Mouse (Mus musculus): ENCODE results near the gene Bcan.
A peak's percentile ranks its signal among the peaks of the same experiment; 100 is the strongest.

The Bcan gene

DNA sequence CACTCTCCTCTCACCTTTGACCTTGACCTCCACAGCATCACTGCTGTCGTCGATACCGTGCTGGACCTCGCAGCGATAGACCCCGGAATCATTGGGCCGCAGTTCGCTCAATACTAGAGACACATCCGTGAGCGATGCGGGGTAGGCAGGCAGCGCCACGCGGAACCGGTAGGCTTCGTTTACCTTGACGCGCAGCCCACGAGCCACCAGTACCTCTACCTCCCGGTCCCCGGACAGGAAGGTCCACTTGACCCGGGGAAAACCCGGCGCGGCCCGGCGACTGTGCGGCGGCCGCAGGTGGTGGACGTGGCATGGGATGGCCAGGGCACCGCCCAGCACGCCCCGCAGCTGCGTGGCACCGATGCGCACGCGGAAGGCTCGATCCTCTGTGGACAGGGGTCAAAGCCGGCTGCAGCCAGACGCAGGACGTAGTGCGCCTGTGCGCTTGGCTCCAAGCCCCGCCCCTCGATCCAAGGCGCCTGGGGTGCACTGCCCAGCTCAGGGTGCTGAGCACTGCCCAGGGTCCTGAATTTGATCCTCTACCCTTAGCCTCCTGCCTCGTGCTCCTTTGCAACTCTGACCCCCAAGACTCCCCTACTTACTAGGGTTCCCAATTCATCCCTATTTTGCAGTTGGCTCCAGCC, 2.9 kb downstream of the Bcan start:
- no peak for DNase-seq (ENCODE audit: low spot score in 2 of 2)

DNA sequence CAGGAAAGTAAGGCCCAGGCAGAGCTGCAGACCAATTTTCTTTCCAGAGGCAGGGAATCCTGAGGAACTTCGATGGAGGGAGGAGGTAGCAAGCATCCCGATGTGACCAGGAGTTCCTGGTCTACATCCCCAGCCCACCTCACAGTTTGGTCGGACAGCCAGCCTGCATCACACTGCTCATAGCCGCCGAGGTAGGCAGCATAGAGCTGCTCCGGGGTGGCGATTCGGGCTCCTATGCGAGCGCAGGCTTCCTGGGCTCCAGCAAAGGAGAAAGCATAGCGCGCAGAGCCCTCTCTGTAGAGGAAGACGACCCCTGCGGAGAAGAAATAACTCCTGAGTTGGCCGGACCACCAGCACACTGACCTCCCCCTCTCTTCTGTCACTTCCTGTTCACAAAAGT, 3.6 kb downstream of the Bcan start:
- no peak for DNase-seq (ENCODE audit: low spot score in 2 of 2)

DNA sequence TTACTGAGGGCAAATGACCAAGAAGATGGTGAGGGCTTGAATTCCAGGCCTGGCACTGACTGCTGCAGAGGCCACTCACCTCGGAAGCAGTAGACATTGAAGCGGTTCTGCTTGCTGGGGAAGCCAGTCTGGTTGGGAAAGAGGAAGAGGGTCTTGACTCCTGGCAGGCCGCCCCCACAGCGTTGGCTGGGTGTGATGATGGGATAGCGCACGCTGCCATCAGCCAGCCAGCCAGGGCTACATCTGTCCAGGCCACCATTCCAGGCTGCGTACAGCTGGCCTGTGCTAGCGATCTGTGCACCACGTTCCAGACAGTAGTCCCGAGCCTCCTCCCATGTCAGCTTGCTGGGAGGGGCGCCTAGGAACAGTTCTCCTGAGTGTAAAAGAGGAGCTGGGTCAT, 4.7 kb downstream of the Bcan start:
- no peak for DNase-seq (ENCODE audit: low spot score in 2 of 2)

DNA sequence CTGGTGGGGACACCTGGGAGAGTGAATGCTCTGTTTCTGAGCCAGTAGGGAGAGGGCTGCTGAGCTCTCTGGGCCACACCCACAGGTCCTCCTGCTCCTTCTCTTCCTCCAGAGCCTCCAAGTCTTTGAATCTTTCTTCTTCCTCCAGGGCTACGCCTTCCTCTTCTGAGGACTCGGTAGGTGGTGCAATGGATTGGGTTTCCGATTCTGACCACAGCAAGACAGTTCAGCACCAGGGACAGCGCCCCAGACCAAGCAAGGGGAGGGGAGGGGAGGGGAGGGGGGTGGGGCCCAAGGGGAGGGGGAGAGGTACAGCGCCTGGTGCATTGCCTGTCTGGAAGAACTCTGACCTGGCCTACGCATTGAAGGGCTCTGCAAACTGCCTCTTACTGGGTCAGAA, 6.6 kb downstream of the Bcan start:
- DNase-seq (ENCODE audit: low spot score in 2 of 2): no peak

DNA sequence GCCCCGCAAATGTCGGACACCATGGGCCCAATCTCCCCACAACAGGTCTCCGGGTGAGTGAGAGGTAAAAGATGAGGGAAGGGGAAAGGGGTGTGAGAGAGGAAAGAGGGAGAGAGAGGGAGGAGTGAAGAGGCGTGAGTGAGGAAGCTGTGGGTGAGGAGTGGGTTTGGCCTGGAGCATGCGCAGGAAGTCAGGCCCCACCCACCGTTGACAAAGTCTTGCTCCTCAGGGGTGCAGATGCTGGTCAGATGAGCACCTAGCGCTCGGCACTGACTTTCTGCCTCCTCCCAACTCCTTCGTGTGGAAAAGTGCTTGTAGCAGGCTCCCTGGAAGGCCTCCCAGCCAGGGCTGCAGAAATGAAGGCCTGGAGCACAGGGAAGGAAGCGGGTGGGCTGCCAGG, 10.1 kb downstream of the Bcan start:
- DNase-seq (ENCODE audit: low spot score in 2 of 2): no peak

DNA sequence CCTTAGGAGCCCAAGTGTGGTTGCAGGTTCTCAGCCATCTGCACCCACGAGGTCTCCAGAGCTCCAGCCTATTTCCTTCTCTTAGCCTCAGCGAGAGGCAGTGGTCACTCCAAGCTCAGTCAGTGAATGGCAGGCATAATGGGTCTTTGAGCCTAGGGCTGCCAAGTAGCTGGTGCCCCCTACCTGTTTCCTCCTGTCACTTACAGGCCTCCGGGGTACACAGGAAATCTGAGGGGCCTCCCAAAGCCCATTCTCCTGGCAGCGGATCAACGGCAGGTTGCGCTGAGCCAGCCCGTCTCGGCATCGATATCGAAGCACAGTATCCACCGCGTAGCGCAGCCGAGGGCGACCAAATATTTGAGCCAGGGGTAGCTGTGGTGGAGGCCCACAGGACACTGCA, 12.0 kb downstream of the Bcan start:
- DNase-seq (ENCODE audit: low spot score in 2 of 2): no peak

DNA sequence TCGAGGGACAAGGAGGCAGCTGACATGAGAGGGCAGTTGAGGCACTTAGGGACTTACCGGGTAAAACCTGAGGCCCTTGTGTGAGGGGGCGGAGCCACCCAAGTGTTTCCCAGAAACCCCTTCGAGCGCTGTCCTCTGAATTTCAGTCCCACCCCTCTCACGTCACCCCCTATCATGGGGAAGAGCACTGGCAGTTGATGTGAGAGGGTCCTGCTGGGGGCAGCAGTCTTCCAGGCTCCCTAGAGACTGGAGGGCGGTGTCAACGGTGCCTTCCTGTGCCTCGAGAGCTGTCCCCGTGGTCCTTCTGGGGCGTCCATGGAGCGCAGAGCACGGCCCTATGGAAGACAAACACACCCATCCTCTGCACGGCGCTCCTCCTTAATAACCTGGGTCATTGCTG, 12.4 kb downstream of the Bcan start:
- no peak for DNase-seq (ENCODE audit: low spot score in 2 of 2)

DNA sequence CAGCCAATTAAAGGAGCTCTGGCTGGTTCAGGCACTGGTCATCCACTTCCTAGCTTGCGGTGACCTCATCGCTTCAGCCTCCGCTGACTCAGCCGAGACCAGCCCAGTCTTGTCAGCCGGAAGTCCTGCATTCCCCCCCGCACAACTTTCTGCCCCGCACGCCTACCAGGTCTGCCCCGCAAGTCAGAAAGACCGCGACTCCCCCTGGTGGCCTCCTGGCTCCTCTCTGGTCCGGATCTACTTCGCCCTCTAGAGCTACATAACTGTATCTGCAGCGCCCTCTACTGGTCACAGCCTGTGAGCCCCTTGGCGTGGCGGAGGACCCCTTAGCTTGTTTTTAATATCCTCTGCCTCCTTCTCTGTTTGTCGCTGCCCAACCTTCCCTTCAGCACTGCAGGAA, 13.2 kb downstream of the Bcan start:
- peak; percentile 89 to 93 for DNase-seq (ENCODE audit: low spot score in 2 of 2)

DNA sequence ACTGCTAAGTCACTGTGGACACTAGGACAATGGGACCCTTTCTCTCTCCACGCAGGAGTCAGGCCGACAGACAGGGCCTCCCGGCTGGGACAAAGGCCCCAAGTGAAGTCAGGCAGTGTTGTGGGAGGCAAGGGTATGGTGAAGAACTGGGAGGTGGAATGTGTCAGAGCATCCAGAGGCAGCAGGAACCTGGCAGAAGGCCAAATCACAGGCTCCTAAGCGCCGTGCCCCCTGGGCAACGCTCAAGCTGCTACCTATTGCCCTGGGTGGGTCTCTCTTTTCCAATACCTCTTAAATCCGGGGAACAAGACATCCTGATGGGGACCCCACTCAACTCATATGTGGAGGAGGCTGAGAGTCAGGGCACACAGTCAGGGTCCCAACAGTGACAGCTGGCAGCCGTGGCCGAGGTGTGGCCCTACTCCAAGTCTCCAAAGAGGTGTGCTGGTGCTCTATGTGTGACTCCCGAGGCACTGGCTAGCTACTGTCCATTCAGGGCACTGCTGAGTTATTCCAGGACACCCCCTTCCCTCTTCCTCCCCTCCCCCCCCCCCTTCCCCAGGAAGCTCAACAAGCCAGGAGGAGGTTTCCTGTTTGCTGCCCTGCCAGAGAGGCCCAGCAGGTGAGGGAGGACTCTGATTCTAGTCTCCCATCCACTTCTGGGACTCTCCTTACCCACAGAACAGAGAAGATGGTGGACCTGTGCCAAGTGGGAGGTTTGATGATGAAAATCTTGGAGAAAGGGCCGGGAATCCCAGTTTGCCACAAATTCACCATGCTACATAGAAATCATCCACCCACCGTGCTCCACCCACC, 14.3 kb downstream of the Bcan start:
- DNase-seq (ENCODE audit: low spot score in 2 of 2): no peak

DNA sequence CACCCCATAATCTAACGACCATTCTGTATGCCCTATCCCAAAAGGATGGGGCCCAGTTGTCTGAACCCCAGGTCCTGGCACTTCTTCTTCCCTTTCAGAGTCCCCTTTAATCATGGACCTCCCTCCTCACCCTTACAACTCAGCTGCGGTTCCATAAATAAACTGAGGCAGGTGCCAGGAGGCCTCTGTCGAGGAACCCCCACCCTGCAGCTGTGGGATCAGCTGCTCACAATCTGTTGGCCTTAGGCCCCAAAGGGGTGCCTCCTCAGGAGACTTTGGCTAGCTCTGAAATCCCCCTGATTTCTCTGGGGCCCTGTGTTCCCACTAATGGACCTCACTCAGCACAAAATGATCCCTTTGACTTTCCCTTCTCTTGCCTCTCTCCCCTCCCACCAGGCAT, 15.9 kb downstream of the Bcan start:
- DNase-seq (ENCODE audit: low spot score in 2 of 2): no peak

DNA sequence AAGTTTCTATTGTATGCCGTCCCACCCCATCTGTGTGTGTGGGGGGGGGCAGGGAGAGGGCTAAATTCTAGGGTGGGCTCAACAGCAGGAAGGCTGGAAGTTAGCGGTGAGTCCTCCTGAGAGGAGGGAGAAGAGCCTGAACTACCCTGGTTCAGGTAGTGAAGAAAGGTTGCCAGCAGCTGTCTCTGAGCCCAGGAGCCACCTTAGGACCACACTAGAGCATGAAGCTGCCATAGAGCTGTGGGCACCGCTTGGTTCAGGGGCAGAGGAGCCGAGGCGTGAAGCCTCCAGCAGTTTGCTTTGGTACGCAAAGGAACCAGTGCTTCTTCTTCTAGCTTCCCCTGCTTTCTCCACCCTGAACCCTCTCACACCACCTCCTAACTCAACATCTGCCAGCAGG, 16.4 kb downstream of the Bcan start:
- DNase-seq (ENCODE audit: low spot score in 2 of 2): no peak

DNA sequence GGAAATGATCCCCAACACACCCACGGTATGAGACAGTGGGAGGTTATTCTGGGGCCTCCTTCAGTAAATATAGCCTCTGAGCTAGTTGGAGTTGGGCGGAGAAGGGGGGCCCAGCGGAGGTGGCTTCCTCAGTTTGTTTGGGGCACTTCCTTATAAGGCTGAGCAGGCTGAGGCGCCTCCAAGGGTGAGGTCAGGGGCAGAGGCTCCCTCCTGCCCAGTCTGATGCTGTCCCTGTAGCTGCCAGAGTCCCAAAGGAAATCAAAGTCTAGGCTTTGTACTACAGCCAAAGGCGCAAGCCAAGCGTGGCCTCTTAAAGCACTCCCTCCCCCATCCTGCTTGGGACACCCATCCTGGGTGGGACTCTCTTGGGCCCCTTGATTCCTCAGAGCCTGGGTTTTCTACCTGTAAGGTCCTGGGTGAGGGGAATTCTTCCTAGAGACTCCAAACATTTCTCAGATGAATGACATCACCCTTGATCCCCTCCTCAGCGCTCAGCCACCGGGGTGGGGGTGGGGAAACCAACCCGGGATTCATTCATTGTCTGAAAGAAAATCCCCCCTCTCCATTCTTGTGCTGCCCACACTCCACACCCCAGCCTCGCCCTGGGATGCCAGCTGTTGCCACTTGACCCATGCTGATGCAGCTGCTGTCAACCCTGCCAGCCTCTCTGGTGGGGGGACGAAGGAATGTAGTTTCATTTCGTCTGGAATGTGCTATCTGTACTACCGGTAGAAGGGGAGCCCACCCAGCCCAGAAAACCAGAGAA, 17.0 kb downstream of the Bcan start:
- DNase-seq (ENCODE audit: low spot score in 2 of 2): no peak

DNA sequence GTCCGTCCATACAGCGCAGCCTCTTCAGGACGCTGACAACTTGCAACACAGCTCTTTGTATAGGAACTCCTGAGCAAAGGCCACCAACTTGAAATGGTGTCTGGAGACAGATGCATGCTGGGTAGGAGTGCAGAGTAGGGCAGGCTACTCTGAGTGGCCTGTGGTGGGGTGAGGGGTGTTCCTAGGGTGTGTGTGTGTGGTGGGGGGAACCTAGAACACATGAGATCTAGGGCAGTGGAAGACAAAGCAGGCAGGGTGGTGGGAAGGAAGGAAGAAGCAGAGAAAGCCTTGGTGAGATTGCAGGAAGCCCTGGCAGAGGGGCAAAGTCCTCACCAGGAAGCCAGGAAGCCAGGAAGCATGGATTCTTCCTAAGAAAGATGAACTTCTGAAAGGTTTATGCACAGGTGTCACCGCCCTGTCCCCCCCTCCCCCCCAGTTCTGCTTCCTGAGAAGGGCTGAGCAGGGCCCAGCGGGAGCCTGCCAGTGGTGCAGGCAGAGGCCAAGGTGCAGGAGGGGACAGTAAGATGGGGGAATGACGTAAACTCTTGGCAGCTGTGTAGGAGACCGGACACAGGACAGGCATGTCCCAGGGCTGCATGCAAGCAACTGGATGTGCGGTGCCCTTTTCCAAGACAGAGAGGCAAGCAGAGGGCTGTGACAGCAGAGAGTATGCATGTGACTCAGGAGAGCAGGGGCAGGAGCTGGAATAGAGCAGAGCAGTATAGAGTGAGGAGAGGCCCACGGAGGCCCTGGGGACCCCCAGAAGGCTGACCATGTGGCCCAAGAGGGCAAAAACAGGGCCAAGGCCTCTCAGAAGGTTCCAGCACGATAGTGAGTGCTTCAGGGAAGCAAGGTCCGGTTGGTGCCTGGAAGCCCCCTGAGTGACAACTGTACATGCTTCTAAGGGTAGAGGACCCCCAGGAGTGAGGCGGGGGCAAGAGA, 17.9 kb downstream of the Bcan start:
- DNase-seq (ENCODE audit: low spot score in 2 of 2): no peak

DNA sequence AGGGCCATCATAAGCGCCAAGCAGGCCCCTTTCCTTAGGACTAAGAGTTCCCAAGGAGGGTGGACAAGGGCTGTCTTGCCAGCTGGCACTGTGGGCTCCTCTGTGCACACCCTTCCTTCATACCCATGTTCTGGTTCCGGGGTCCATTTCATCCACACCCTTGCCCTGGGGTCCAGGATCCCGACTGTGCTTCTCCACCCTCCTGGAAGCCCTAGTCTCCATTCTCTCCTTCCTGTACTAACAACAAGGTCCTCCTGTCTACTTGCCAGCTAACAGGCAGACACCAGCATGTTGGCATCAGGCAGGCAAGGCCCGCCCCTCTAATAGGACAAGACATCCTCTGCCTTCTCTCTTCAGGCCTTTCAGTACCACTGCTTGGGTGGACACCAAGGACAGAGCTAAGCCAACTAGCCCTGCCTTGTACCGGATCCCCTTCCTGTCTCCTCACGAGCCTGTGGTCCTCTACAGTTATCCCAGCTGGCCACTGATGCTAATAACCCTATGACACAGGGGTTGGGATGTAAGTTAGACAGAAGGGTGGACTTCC, 18.7 kb downstream of the Bcan start:
- DNase-seq (ENCODE audit: low spot score in 2 of 2): no peak

DNA sequence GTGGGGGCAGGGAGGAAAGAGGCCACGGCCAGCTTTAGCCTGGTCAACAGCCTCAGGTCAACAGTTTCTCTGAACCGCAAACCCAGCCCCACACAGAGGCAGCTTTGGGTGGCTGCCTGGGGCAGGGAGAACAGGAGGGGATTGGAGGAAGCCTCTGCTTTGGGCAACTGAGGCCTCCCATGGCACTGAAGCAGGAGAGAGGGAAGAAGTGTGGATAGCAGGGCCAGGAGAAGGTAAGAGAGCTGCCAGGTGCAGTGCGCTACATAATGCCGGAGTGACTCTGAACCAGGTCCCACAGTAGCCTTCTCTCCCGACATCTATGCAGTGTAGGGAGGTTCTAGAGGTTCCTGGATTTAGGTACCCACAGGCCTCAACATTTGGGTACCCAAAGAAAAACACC, 19.3 kb downstream of the Bcan start:
- no peak for DNase-seq (ENCODE audit: low spot score in 2 of 2)

DNA sequence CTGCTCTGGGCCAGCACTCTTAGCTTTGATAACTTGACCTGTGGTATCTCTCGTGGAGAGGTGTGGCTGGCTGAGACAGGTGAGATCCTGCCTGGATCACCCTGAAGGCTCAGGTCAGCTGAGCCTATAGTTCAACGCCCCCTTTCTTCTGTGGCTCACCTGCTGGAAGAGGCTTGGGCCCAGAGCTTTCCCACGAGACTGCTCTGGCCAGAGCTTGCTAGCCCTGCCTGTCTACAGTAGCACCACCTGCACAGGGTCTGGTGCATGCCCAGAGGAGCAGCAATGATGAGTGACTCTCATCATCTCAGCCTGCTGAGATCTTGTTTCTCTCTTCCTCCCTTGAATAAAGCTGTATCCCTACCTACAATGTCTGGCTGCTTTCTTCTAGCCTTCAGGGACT, 19.9 kb downstream of the Bcan start:
- no peak for DNase-seq (ENCODE audit: low spot score in 2 of 2)

DNA sequence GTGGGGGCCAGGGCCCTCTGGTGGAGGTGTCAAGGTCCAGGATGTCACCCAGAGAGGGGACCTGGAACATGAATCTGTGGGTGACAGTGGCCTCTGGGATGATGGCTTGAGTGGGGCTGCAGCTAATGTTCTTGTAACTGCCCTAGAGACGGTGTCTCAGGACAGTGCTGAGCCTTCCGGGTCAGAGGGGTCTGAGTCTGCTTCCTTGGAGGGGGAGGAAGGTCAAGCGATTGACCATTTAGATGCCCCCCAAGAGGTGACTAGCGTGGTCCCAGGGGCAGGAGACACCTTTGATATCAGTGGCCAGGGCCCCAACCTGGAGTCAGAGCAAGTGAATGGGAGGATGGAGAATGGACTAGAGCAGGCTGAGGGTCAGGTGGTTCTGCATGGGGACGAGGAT, 20.5 kb downstream of the Bcan start:
- no peak for DNase-seq (ENCODE audit: low spot score in 2 of 2)

DNA sequence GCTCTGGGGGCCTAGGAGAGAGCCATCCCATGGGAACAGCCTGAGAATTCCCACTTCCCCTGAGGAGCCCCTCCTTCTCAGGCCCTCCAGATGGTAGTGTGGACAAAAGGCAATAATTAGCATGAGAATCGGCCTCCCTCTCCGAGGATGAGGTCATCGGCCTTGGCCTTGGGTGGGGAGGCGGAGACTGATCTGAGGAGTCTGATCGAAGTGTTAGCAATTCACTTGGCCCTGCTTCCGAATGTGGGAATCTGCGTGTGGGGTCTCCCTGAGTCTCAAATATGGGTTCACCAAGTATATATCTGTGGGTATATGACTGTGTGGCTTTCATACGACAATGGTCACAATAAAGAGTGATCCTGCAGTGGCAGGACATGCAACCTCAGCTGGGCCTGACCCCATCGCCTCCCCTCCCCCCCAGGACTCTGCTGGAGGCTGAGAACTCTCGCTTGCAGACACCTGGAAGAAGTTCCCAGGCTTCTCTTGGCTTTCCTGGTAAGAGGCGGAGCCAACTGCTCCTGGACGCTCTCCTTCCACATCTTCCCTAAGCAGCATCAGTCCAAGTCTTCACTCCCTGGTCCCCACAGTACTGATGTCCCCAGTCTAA, 25.5 kb downstream of the Bcan start:
- no peak for DNase-seq (ENCODE audit: low spot score in 2 of 2)

DNA sequence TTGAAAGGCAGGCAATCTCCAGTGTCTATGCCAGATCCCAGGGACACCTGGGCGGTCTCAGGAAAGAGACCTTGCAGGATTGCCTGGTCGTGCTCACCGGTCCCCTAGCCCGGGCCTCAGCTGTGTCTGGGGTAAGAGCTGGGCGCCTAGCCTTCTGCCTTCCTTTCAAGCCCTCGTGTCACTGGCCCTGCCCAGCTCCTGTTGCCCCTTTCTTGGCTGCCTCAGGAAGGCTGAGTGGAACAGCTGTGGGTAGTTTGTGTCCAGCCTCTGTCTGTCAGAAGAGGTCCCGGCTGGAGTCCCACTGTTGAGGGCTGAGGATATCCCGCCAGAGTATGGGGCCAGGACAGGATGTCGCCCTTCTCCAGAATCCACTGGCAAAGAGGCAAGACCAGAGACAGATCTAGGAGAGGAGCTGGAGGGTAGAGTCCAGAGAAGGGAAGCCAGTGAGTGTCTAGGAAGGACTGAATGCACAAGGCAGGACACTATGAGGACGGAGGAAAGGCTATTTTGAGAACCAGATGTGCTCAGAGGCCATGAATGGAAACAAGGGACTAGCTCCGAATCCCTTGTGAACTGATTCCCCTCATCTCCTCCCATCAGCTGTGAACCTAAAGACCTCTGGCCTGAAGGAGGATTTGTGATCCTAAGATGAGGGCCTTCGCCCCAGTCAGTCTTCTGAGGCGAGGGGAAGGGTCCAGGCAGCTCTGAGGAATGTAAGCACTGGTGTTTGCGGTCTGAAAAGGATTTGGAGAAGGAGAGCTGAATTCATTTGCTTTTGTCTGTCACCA, 26.2 kb downstream of the Bcan start:
- DNase-seq (ENCODE audit: low spot score in 2 of 2): no peak

DNA sequence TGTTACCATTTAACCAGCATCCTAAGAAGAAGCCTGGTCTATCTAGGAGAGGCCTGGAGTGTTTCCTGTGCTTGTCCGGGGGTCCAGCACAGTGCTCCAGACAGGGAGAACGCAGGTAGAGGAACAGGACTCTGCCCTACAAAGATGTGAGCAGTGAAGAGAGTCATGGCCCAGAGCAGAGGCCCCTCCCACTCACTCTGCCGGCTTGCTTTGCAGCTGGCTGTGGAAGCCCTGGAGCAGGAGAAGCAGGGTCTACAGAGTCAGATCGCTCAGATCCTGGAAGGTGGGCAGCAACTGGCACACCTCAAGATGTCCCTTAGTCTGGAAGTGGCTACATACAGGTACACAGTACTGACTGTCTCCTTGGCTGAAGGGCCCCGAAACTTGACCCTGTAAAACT, 27.3 kb downstream of the Bcan start:
- no peak for DNase-seq (ENCODE audit: low spot score in 2 of 2)
